Mouse (Mus musculus): ENCODE results near the gene Gm7945. TPM values are rescaled to one million over a fixed set of nuclear protein-coding genes. Genes with fewer than 3 reads are reported as not detected.
A peak's percentile ranks its signal among the peaks of the same experiment; 100 is the strongest.
"Not testable (repeated sequence)": the region's sequence is repeated elsewhere in the genome, so short reads cannot be mapped to it uniquely, and the experiment has no call there.

The Gm7945 gene
- not detected in 2 replicates for polyA plus RNA-seq (2015; fragmentation: Nextera tagmentation; extraction: Ambion mirVana)

GRCm38 (mm10) chr14:41386279-41386678 is at the start of gene Gm7945:
Gm7945 (minus strand) TSS chr14:41386379.
- not testable (repeated sequence) for H3K4me1 ChIP-seq (replicated peaks); H3K9ac ChIP-seq; H3K4me3 ChIP-seq (replicated peaks); ATAC-seq; H3K4me2 ChIP-seq (replicated peaks); H3K9me3 ChIP-seq; H3K27me3 ChIP-seq (replicated peaks); H3K27ac ChIP-seq; H3K36me3 ChIP-seq
- no CpG with 5 or more reads among the region's 3 CpGs for WGBS

GRCm38 (mm10) chr14:41425393-41426075 is 39.4 kb upstream of the Gm7945 start:
- ATAC-seq; H3K9ac ChIP-seq; H3K36me3 ChIP-seq; H3K27ac ChIP-seq; H3K4me1 ChIP-seq (replicated peaks); H3K27me3 ChIP-seq (replicated peaks); H3K4me3 ChIP-seq (replicated peaks); H3K9me3 ChIP-seq: not testable (repeated sequence)
- H3K4me2 ChIP-seq (replicated peaks), result peak overlapping the region; percentile 39
- WGBS, result 14% methylated on average over 13 of the region's 16 CpGs

GRCm38 (mm10) chr14:41424694-41425093 is 38.5 kb upstream of the Gm7945 start:
- H3K4me1 ChIP-seq (replicated peaks); H3K27ac ChIP-seq; ATAC-seq; H3K36me3 ChIP-seq; H3K9me3 ChIP-seq; H3K9ac ChIP-seq; H3K4me3 ChIP-seq (replicated peaks); H3K27me3 ChIP-seq (replicated peaks): not testable (repeated sequence)
- peak overlapping the region; percentile 39 for H3K4me2 ChIP-seq (replicated peaks)
- WGBS, result 21% methylated on average over 14 of the region's 14 CpGs

GRCm38 (mm10) chr14:41408181-41408580 is 22.0 kb upstream of the Gm7945 start, which contains the start of gene Gm6482:
Gm6482 (minus strand) TSS chr14:41408281.
- not testable (repeated sequence) for H3K27me3 ChIP-seq (replicated peaks); H3K4me3 ChIP-seq (replicated peaks); H3K9me3 ChIP-seq; H3K4me1 ChIP-seq (replicated peaks); H3K36me3 ChIP-seq; H3K27ac ChIP-seq; ATAC-seq; H3K9ac ChIP-seq; H3K4me2 ChIP-seq (replicated peaks)
- WGBS, result 100% methylated on average over 1 of the region's 2 CpGs

GRCm38 (mm10) chr14:41348309-41348708 is 37.9 kb downstream of the Gm7945 start, which contains the start of gene Gm5798:
Gm5798 (plus strand) TSS chr14:41348609.
- not testable (repeated sequence) for H3K4me2 ChIP-seq (replicated peaks); H3K36me3 ChIP-seq; H3K9me3 ChIP-seq; H3K4me3 ChIP-seq (replicated peaks); H3K9ac ChIP-seq; H3K27ac ChIP-seq; ATAC-seq; H3K27me3 ChIP-seq (replicated peaks); H3K4me1 ChIP-seq (replicated peaks)
- WGBS, result 65% methylated on average over 2 of the region's 2 CpGs

Other genes with a start within 250 kb of the Gm7945 start
- gene Mbl1, start 234.9 kb downstream of the Gm7945 start, polyA plus RNA-seq (2015; fragmentation: Nextera tagmentation; extraction: Ambion mirVana), result 0.36 and 0.54 TPM in 2 replicates
- gene Sftpd, start 201.2 kb downstream of the Gm7945 start, polyA plus RNA-seq (2015; fragmentation: Nextera tagmentation; extraction: Ambion mirVana), result not detected in 2 replicates
- gene Gm2832, start 107.6 kb downstream of the Gm7945 start, polyA plus RNA-seq (2015; fragmentation: Nextera tagmentation; extraction: Ambion mirVana), result 0.08 TPM in 1 of 2 replicates, not detected in the other
- not detected in 2 replicates for gene Gm5798, start 37.8 kb downstream of the Gm7945 start, polyA plus RNA-seq (2015; fragmentation: Nextera tagmentation; extraction: Ambion mirVana)
- not detected in 2 replicates for gene Gm6482, start 21.9 kb upstream of the Gm7945 start, polyA plus RNA-seq (2015; fragmentation: Nextera tagmentation; extraction: Ambion mirVana)
- not detected in 2 replicates for gene Gm7954, start 67.1 kb upstream of the Gm7945 start, polyA plus RNA-seq (2015; fragmentation: Nextera tagmentation; extraction: Ambion mirVana)
- gene Gm3486, start 103.1 kb upstream of the Gm7945 start, polyA plus RNA-seq (2015; fragmentation: Nextera tagmentation; extraction: Ambion mirVana), result not detected in 2 replicates
- not detected in 2 replicates for gene Gm7970, start 169.2 kb upstream of the Gm7945 start, polyA plus RNA-seq (2015; fragmentation: Nextera tagmentation; extraction: Ambion mirVana)
- not detected in 2 replicates for gene 1700049E17Rik2, start 186.8 kb upstream of the Gm7945 start, polyA plus RNA-seq (2015; fragmentation: Nextera tagmentation; extraction: Ambion mirVana)
- not detected in 2 replicates for gene Gm3072, start 238.2 kb upstream of the Gm7945 start, polyA plus RNA-seq (2015; fragmentation: Nextera tagmentation; extraction: Ambion mirVana)